Mouse (Mus musculus): Measurements from ENCODE around the gene Rps27rt.
"Not testable (repeated sequence)": the region's sequence is repeated elsewhere in the genome, so short reads cannot be mapped to it uniquely, and the experiment has no call there.

DNA sequence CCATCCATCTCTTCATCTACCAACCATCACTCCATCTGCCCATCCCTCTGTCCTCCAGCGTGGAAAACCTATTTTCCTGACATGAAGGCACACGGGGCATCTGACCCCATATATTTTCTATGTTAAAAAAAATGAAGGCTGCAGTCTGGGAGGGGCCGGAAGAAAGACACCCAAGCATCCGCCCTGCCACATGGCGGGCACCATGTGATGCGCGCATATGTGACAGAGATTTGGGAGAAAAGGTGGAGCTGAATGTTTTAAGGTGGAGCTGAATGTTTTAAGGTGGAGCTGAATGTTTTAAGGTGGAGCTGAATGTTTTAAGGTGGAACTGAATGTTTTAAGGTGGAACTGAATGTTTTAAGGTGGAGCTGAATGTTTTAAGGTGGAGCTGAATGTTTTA, 16.3 kb downstream of the Rps27rt start:
- TF ChIP-seq POLR2A (IDR thresholded peaks at IDR 0.05; ENCODE audit: borderline replicate concordance, low read depth, low read length); CTCF (IDR thresholded peaks at IDR 0.05; ENCODE audit: low read depth, low read length): not testable (repeated sequence)

All from bone marrow macrophage, adult 2 months (primary cell).